Mouse (Mus musculus) left cerebral cortex, postnatal 25 days (tissue): Measurements from ENCODE around the gene Mthfd1l. TPM values are rescaled to one million over a fixed set of nuclear protein-coding genes. Genes with fewer than 3 reads are reported as not detected.
A peak's percentile ranks its signal among the peaks of the same experiment; 100 is the strongest.
"Not testable (repeated sequence)": the region's sequence is repeated elsewhere in the genome, so short reads cannot be mapped to it uniquely, and the experiment has no call there.

Experiments
- DNase-seq, 2 experiments: peaks; one replicate each; pipeline ENCODE4 v3.0.0; 2022; ENCODE audit warnings: low spot score in 2 of 2, mixed read lengths in 1 of 2
- intact Hi-C: fragments of 180-260 bp; cut with DNase I; formaldehyde crosslinking; loops from one replicate; pipeline ENCODE4 v1.15.1; 2025
- total RNA-seq, 2 experiments: library from RNA; stranded (reverse); gene quantifications; 2 replicates each; pipeline ENCODE4 v1.2.3; 2021

Gene Mthfd1l
- total RNA-seq, 2 experiments from 2014 or later, result 9.2 to 11.2 TPM

GRCm38 (mm10) chr10:4174717-4175116 is 201.8 kb downstream of the Mthfd1l start:
- intact Hi-C loops, result no loop called here
- no peak for DNase-seq

- no peak for DNase-seq
- intact Hi-C loops, result no loop called here
Observed at GRCm38 (mm10) chr10:4177285-4177684, 204.4 kb downstream of the Mthfd1l start.

GRCm38 (mm10) chr10:4179049-4179790 is 206.3 kb downstream of the Mthfd1l start:
- no peak for DNase-seq
- intact Hi-C loops, result no loop called here

GRCm38 (mm10) chr10:4181953-4182352 is 209.0 kb downstream of the Mthfd1l start:
- no peak for DNase-seq
- intact Hi-C loops, result no loop called here

- DNase-seq, result no peak
Observed at GRCm38 (mm10) chr10:4182406-4182805, 209.5 kb downstream of the Mthfd1l start.

GRCm38 (mm10) chr10:4188614-4189402 is 215.9 kb downstream of the Mthfd1l start:
- DNase-seq, result no peak
- intact Hi-C loops, result no loop called here

More at GRCm38 (mm10) chr10:4182406-4182805, 209.5 kb downstream of the Mthfd1l start:
- intact Hi-C loops, result no loop called here

GRCm38 (mm10) chr10:4189422-4189821 is 216.5 kb downstream of the Mthfd1l start:
- intact Hi-C loops, result no loop called here
- no peak for DNase-seq

GRCm38 (mm10) chr10:4198978-4199377 is 226.1 kb downstream of the Mthfd1l start:
- intact Hi-C loops, result no loop called here
- no peak for DNase-seq

- no peak for DNase-seq
- intact Hi-C loops, result no loop called here
Observed at GRCm38 (mm10) chr10:4199926-4200325, 227.0 kb downstream of the Mthfd1l start.

GRCm38 (mm10) chr10:4200546-4201104 is 227.7 kb downstream of the Mthfd1l start:
- intact Hi-C loops, result no loop called here

GRCm38 (mm10) chr10:4201141-4201540 is 228.2 kb downstream of the Mthfd1l start:
- intact Hi-C loops, result no loop called here

More at GRCm38 (mm10) chr10:4200546-4201104, 227.7 kb downstream of the Mthfd1l start:
- no peak for DNase-seq

GRCm38 (mm10) chr10:4203651-4204050 is 230.7 kb downstream of the Mthfd1l start:
- intact Hi-C loops, DNase-seq: not testable (repeated sequence)

More at GRCm38 (mm10) chr10:4201141-4201540, 228.2 kb downstream of the Mthfd1l start:
- DNase-seq, result no peak

GRCm38 (mm10) chr10:4209040-4209439 is 236.1 kb downstream of the Mthfd1l start:
- DNase-seq, result no peak
- intact Hi-C loops, result no loop called here

GRCm38 (mm10) chr10:4210313-4211066 is 237.6 kb downstream of the Mthfd1l start:
- peak; percentile 5 to 54 for DNase-seq

GRCm38 (mm10) chr10:4211067-4211447 is 238.1 kb downstream of the Mthfd1l start:
- intact Hi-C loops, result no loop called here
- no peak for DNase-seq

More at GRCm38 (mm10) chr10:4210313-4211066, 237.6 kb downstream of the Mthfd1l start:
- intact Hi-C loops, result no loop called here

Other genes with a start within 250 kb of the Mthfd1l start
- gene Plekhg1, start 232.8 kb upstream of the Mthfd1l start, total RNA-seq, result 10 to 100 TPM; 10.1 to 11.1 TPM